Comparison of ENCODE assay signal across 7 mouse cellular contexts in the genomic region with DNA sequence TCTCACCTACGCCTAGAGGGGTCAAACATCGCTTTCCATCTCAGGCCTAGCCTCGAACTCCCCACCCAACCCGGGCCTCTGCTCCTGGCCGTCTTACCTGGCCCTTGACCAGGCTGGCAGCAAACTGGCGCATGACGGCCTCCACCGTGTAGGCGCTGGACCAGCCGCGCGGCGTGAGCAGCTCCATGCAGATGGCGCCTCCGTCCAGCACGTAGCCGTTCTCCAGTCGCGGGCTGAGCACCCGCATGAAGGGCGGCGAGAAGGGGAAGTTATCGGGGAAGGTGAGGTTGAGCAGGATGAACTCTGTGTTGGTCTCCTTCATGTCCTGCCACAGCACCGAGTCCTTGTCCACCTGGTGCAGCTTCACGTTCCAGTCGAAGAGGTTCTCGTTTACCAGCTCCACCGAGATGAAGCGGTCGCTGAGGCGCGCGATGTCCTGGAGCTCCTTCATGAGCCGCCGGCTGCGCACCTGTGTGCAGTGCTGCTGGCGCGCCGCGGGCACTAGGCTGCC. TPM values are rescaled to one million over a fixed set of nuclear protein-coding genes. Genes with fewer than 3 reads are reported as not detected.
DNase-seq lines count a peak whose midpoint lies in the region; ATAC-seq and TF ChIP-seq lines count a peak whose summit lies in the region.

No protein-coding gene starts in this region.

- 1% methylated on average over 40 of the region's 40 CpGs for WGBS in heart, embryonic 13.5 days
- WGBS in kidney, embryonic 16.5 days, result under 1% methylated on average over 40 of the region's 40 CpGs
- WGBS in small intestine, adult 2 months, result 2% methylated on average over 40 of the region's 40 CpGs

- peaks cover 23% of the 10 kb centered on the region for H3K4me1 ChIP-seq in heart, embryonic 13.5 days
- peaks cover 13% of the 10 kb centered on the region for H3K4me1 ChIP-seq in kidney, embryonic 16.5 days (ENCODE audit: insufficient read depth, low read length)
- H3K4me1 ChIP-seq in small intestine, adult 2 months (ENCODE audit: control insufficient read depth, insufficient read depth, insufficient read length, low read length), result no peaks in the 10 kb centered on the region; the same call in 1 of the 2 replicates

- H3K27me3 ChIP-seq in heart, embryonic 13.5 days (replicated peaks), result peaks cover 73% of the 10 kb centered on the region
- peaks cover 45% of the 10 kb centered on the region for H3K27me3 ChIP-seq in kidney, embryonic 16.5 days (ENCODE audit: insufficient read depth, low read length)
- peaks cover 35% of the 10 kb centered on the region for H3K27me3 ChIP-seq in small intestine, adult 2 months (ENCODE audit: control insufficient read depth, insufficient read depth, low read length)

- H3K4me3 ChIP-seq in heart, embryonic 13.5 days, result peak overlapping the region; percentile 73
- peak overlapping the region; percentile 67 for H3K4me3 ChIP-seq in kidney, embryonic 16.5 days (ENCODE audit: low read length)
- H3K4me3 ChIP-seq in small intestine, adult 2 months (ENCODE audit: low read depth, low read length), result peak overlapping the region; percentile 17; the same call in 1 of the 2 replicates

- TF ChIP-seq CTCF in small intestine, adult 2 months (IDR thresholded peaks at IDR 0.05; ENCODE audit: extremely low read depth, insufficient read length, insufficient replicate concordance, low read depth, low read length), result no peak

- H3K36me3 ChIP-seq in heart, embryonic 13.5 days, result no peaks in the 10 kb centered on the region
- no peaks in the 10 kb centered on the region for H3K36me3 ChIP-seq in kidney, embryonic 16.5 days (ENCODE audit: insufficient read depth, low read length)
- H3K36me3 ChIP-seq in small intestine, adult 2 months (ENCODE audit: control insufficient read depth, insufficient read depth, low read length), result no peaks in the 10 kb centered on the region

- peak overlapping the region; percentile 99 for H3K4me2 ChIP-seq in heart, embryonic 13.5 days
- H3K4me2 ChIP-seq in kidney, embryonic 16.5 days (replicated peaks; ENCODE audit: low read depth, low read length), result peak overlapping the region; percentile 99

- peak overlapping the region; percentile 80 for H3K9ac ChIP-seq in heart, embryonic 13.5 days
- H3K9ac ChIP-seq in kidney, embryonic 16.5 days (replicated peaks; ENCODE audit: low read length), result peak overlapping the region; percentile 28; the same call in 1 of the 2 replicates

- ATAC-seq in heart, embryonic 13.5 days (ENCODE audit: extremely low read depth, insufficient number of reproducible peaks, low FRiP score, low TSS enrichment), result no peak
- ATAC-seq in kidney, embryonic 16.5 days (ENCODE audit: low FRiP score, low TSS enrichment), result 0 out of 2 replicates have a peak, but pooled peaks have one; percentile 25

- TF ChIP-seq POLR2A in small intestine, adult 2 months (IDR thresholded peaks at IDR 0.05; ENCODE audit: low read depth, low read length), result no peak

- no peaks in the 10 kb centered on the region for H3K9me3 ChIP-seq in heart, embryonic 13.5 days
- no peaks in the 10 kb centered on the region for H3K9me3 ChIP-seq in kidney, embryonic 16.5 days (ENCODE audit: low read length)

- no peak overlapping the region for H3K27ac ChIP-seq in heart, embryonic 13.5 days (replicated peaks)
- no peak overlapping the region for H3K27ac ChIP-seq in kidney, embryonic 16.5 days (ENCODE audit: low read length)
- no peak overlapping the region for H3K27ac ChIP-seq in small intestine, adult 2 months (ENCODE audit: insufficient read depth, low read depth, low read length)

- peak; percentile 6 for DNase-seq in urinary bladder, postnatal 25 days (ENCODE audit: low spot score)
- no peak for DNase-seq in urinary bladder, postnatal 10 days (ENCODE audit: low spot score)
- peak; percentile 85 to 88 for DNase-seq in cerebellum, postnatal 25 days
- peak; percentile 6 to 24 for DNase-seq in lung, postnatal 4 days

RNA-seq across cellular contexts. Expression of a gene that starts 1.2 kb away (rescaled TPM):
- polyA plus RNA-seq in heart, embryonic 13.5 days (2015; fragmentation: Nextera tagmentation; extraction: Ambion mirVana), result 0.60 and 0.62 TPM in 2 replicates
- 0.61 and 0.75 TPM in 2 replicates for polyA plus RNA-seq in kidney, embryonic 16.5 days (2015; fragmentation: Nextera tagmentation; extraction: Ambion mirVana)
- 0.42 and 0.82 TPM in 2 replicates for polyA plus RNA-seq in small intestine, adult 2 months (2012; rRNA removed)

Comparison
In these comparisons a context has a peak if more than half of its experiments do, and no peak if none do; other contexts are left out.
1. H3K4me3 ChIP-seq: peak in every context shown above with its lines; median percentile 73 in heart, embryonic 13.5 days; 67 in kidney, embryonic 16.5 days; 17 in small intestine, adult 2 months.